Mouse (Mus musculus) C2C12 (cell line): Measurements from ENCODE around the gene Ap4e1.

Experiments
- CTCF ChIP-seq: IDR thresholded peaks from one replicate; pipeline ENCODE4 v1.5.1; 2011; ENCODE audit not compliant: control insufficient read depth, insufficient read depth, insufficient read length
- FOSL1 ChIP-seq: IDR thresholded peaks from one replicate; pipeline ENCODE4 v1.8.0; 2011; ENCODE audit warnings: mild to moderate bottlenecking, low read length; ENCODE audit not compliant: poor library complexity, insufficient read depth, severe bottlenecking
- MAX ChIP-seq: IDR thresholded peaks from one replicate; pipeline ENCODE4 v1.6.1; 2011; ENCODE audit warnings: mild to moderate bottlenecking, control low read depth
- MYOG ChIP-seq: IDR thresholded peaks from one replicate; pipeline ENCODE4 v1.6.1; 2011; ENCODE audit not compliant: control insufficient read depth, insufficient read length; ENCODE audit errors: extremely low read depth
- USF1 ChIP-seq: IDR thresholded peaks from one replicate; pipeline ENCODE4 v1.6.1; 2011; ENCODE audit warnings: low read depth, mild to moderate bottlenecking, control low read depth, moderate library complexity

DNA sequence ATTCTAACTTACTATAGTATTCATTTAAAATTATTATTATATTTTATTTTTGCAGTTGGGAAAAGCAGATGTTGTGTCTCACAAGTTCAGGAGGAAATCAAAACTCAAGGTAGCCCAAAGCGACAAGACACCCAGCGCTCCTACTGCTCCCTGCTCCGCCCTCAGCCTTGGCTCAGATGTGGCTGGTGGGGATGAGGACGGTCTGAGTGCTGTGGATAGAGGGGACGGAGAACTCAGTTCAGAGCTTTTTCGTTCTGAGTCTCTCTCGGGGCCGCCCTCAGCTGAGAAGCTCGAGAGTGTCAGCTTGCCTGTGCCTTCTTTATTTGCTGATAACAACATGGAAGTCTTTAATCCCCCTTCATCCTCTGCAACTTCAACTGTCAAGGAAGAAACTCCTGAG, 53.0 kb downstream of the Ap4e1 start:
- TF ChIP-seq CTCF, result no peak
- no peak for TF ChIP-seq USF1
- TF ChIP-seq MAX, result no peak
- no peak for TF ChIP-seq FOSL1
- TF ChIP-seq MYOG, result no peak
